Mouse (Mus musculus) mouse trophoblast stem cell (cell line): Measurements from ENCODE around the gene Olfr525.

Experiments used
- in situ Hi-C, 2 experiments: fragments of 300-500 bp; cut with MseI, MboI; formaldehyde crosslinking; loops; 2 replicates in 1 of 2; 3 replicates in 1 of 2; pipeline ENCODE4 v1.15.1; 2025

Olfr525 gene

GRCm38 (mm10) chr7:140320558-140320957, at the start of gene Olfr525:
Gene Olfr525, plus strand, starts transcription at chr7:140320858.
- in situ Hi-C loops, result no loop called here

DNA sequence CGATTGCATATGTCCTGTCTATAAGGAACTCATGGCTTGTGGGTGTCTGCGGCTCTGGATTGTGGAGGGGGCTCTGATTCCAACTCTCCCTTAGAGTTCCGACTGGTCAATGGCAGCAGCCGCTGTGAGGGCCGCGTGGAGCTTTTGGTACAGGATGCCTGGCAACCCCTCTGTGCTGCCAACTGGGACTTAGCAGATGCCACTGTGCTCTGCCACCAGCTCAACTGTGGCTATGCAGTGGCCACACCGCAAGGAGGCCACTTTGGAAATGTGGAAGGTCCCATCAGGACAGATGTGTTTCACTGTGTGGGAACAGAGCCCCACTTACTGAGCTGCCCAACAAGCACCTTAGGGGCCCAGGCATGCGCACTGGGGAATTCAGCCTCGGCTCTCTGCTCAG, 24.9 kb upstream of the Olfr525 start:
- in situ Hi-C loops, result no loop called here

GRCm38 (mm10) chr7:140296876-140297275, 23.8 kb upstream of the Olfr525 start:
- in situ Hi-C loops, result no loop called here

GRCm38 (mm10) chr7:140299416-140299815, 21.2 kb upstream of the Olfr525 start:
- in situ Hi-C loops, result no loop called here

DNA sequence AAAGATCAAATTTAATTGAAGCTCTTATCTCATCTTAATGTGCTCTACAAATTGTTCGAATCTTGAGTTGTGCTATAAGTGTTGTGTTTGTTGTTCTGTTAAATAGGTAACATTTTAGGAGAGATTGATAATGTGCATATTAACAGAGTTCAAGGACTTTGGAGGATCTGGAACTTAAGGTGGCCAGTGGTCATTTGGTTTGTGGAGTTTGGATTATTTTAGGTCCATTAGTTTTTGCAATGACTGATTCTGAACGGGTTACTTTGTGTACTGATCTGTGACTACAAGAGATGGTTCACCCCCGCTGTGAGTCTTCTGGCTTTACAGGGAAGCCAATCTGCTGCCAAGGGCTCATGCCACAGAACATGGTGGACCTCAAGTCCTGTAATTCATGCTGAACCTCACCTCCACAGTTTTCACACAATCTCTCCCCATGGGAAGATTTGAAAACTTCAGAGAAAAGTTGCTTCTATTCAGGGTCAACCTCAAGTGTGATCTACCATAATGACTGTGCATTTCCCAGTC, 735 bp upstream of the Olfr525 start:
- in situ Hi-C loops, result no loop called here

DNA sequence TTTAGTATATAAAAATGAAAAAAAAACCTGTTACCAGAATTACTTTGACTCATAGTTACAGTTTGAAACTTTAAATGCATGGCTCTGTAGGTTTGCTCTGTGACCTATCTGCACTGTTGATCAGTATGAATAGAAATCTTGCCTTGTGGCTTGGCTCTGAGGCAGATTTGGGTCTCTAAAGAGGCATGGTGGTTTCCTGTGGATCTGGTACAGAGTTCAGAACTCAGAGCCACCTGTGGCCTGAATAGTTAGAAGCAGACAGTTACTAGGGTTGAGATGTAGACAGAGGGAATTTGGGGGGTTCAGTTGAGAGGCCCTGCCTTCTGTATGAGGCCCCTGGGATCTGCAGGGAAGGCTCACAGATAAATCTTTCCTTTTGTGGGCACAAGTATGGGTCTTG, 477 bp downstream of the Olfr525 start:
- in situ Hi-C loops, result no loop called here

- in situ Hi-C loops, result no loop called here
Measured at GRCm38 (mm10) chr7:140329766-140330304, 9.2 kb downstream of the Olfr525 start.

GRCm38 (mm10) chr7:140333717-140334116, 13.1 kb downstream of the Olfr525 start, which contains the start of gene Olfr527:
Gene Olfr527, plus strand, starts transcription at chr7:140334017.
- in situ Hi-C loops, result no loop called here

GRCm38 (mm10) chr7:140361571-140361970, 40.9 kb downstream of the Olfr525 start, which contains the start of gene Olfr60:
Gene Olfr60, minus strand, starts transcription at chr7:140361671.
- in situ Hi-C loops, result no loop called here

GRCm38 (mm10) chr7:140374300-140374699, 53.6 kb downstream of the Olfr525 start:
- in situ Hi-C loops, result no loop called here

DNA sequence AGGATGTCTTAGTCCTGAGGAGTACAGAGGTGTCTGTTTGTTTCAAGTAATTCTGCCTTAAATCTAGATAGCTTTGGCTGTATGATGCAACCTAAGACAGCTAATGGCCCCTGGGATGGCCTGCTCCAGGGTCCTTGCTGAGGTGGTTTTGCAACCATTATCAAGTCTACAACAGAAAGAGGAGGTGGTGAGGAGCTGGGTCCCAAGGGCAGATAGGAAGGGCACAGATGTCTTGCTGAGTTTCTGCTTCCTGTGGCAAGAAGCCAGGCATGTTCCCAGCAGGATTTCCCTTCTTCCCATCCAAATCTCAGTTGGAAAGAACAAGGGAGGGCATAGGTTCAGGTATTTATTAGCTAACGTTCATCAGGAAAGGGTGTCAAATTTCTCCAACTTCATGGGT, 55.6 kb downstream of the Olfr525 start, which contains the start of gene Olfr530:
TSS of gene Olfr530 (minus strand) at position 101 of the 400 bp plus-strand sequence.
- in situ Hi-C loops, result no loop called here

- in situ Hi-C loops, result no loop called here
Measured at GRCm38 (mm10) chr7:140376911-140377310, 56.3 kb downstream of the Olfr525 start.
